In genomic region chr11:79253542-79254390, GRCm38 (mm10) we compare ENCODE assay signal across 8 mouse cellular contexts. TPM values are rescaled to one million over a fixed set of nuclear protein-coding genes. Genes with fewer than 3 reads are reported as not detected.
DNase-seq lines count a peak whose midpoint lies in the region; ATAC-seq and TF ChIP-seq lines count a peak whose summit lies in the region.

No protein-coding gene starts in this region.

- peaks cover 30% of the 10 kb centered on the region for H3K4me1 ChIP-seq in embryonic facial prominence, embryonic 10.5 days
- peaks cover 6% of the 10 kb centered on the region for H3K4me1 ChIP-seq in heart, adult 2 months (ENCODE audit: control insufficient read depth, insufficient read depth, low read length)
- peaks cover 13% of the 10 kb centered on the region; the same call in 1 of the 2 replicates for H3K4me1 ChIP-seq in kidney, adult 2 months (ENCODE audit: control insufficient read depth, insufficient read depth, low read length)
- peaks cover 4% of the 10 kb centered on the region for H3K4me1 ChIP-seq in liver, embryonic 11.5 days (replicated peaks; ENCODE audit: control insufficient read depth, insufficient read depth, low read length)
- peaks cover 11% of the 10 kb centered on the region; the same call in 1 of the 2 replicates for H3K4me1 ChIP-seq in midbrain, postnatal 0 days (ENCODE audit: insufficient read depth, low read length)

- peak overlapping the region; percentile 97 for H3K4me2 ChIP-seq in liver, embryonic 11.5 days
- H3K4me2 ChIP-seq in midbrain, postnatal 0 days (ENCODE audit: low read depth, low read length, poor library complexity, severe bottlenecking), result peak overlapping the region; percentile 78

- H3K36me3 ChIP-seq in embryonic facial prominence, embryonic 10.5 days (replicated peaks), result peaks cover 36% of the 10 kb centered on the region
- peaks cover 25% of the 10 kb centered on the region for H3K36me3 ChIP-seq in heart, adult 2 months (ENCODE audit: control insufficient read depth, insufficient read depth, low read length)
- peaks cover 9% of the 10 kb centered on the region for H3K36me3 ChIP-seq in kidney, adult 2 months (ENCODE audit: control insufficient read depth, insufficient read depth, low read length)
- peaks cover 7% of the 10 kb centered on the region; the same call in 1 of the 2 replicates for H3K36me3 ChIP-seq in liver, embryonic 11.5 days (ENCODE audit: control insufficient read depth, insufficient read depth, low read length)
- peaks cover 6% of the 10 kb centered on the region; the same call in 1 of the 2 replicates for H3K36me3 ChIP-seq in midbrain, postnatal 0 days (ENCODE audit: insufficient read depth, low read length)

- TF ChIP-seq EP300 in heart, adult 2 months (IDR thresholded peaks at IDR 0.05; ENCODE audit: insufficient read depth, low read depth, low read length), result no peak

- peaks cover 3% of the 10 kb centered on the region; the same call in 1 of the 2 replicates for H3K79me2 ChIP-seq in heart, adult 2 months (replicated peaks; ENCODE audit: control insufficient read depth, insufficient read depth, low read length)

- 3% methylated on average over 49 of the region's 49 CpGs for WGBS in embryonic facial prominence, embryonic 10.5 days
- WGBS in heart, adult 2 months, result 1% methylated on average over 49 of the region's 49 CpGs
- under 1% methylated on average over 49 of the region's 49 CpGs for WGBS in kidney, adult 2 months
- WGBS in liver, embryonic 11.5 days, result 2% methylated on average over 49 of the region's 49 CpGs
- WGBS in midbrain, postnatal 0 days, result under 1% methylated on average over 49 of the region's 49 CpGs

- H3K9me3 ChIP-seq in embryonic facial prominence, embryonic 10.5 days, result no peaks in the 10 kb centered on the region
- H3K9me3 ChIP-seq in liver, embryonic 11.5 days (ENCODE audit: control insufficient read depth, low read length), result no peaks in the 10 kb centered on the region
- H3K9me3 ChIP-seq in midbrain, postnatal 0 days (ENCODE audit: low read length), result no peaks in the 10 kb centered on the region

- intact Hi-C loops in heart, adult 2 months (cut with DNase I), result loop anchor here (2.0 kb wide), 3 partner anchors 23 to 35 kb away; no protein-coding TSS in a partner anchor

- peak; percentile 68 for ATAC-seq in liver, embryonic 11.5 days (replicated peaks; ENCODE audit: low FRiP score)
- peak; percentile 67 for ATAC-seq in midbrain, postnatal 0 days (ENCODE audit: low FRiP score)

- no peak for TF ChIP-seq POLR2A in heart, adult 2 months (IDR thresholded peaks at IDR 0.05; ENCODE audit: insufficient read depth, low read depth, low read length)
- no peak for TF ChIP-seq POLR2A in kidney, adult 2 months (IDR thresholded peaks at IDR 0.05; ENCODE audit: low read depth, low read length)

- peak overlapping the region; percentile 98 for H3K4me3 ChIP-seq in embryonic facial prominence, embryonic 10.5 days
- peak overlapping the region; percentile 79 for H3K4me3 ChIP-seq in heart, adult 2 months
- peak overlapping the region; percentile 79 for H3K4me3 ChIP-seq in kidney, adult 2 months (ENCODE audit: insufficient read depth, low read depth, low read length)
- H3K4me3 ChIP-seq in liver, embryonic 11.5 days (ENCODE audit: low read depth, low read length), result peak overlapping the region; percentile 93
- H3K4me3 ChIP-seq in midbrain, postnatal 0 days (ENCODE audit: low read depth, low read length), result peak overlapping the region; percentile 93

- H3K27ac ChIP-seq in embryonic facial prominence, embryonic 10.5 days (replicated peaks), result peak overlapping the region; percentile 99
- H3K27ac ChIP-seq in heart, adult 2 months, result peak overlapping the region; percentile 95
- H3K27ac ChIP-seq in kidney, adult 2 months (ENCODE audit: insufficient read depth, low read depth, low read length), result peak overlapping the region; percentile 73
- H3K27ac ChIP-seq in liver, embryonic 11.5 days (ENCODE audit: low read depth, low read length), result peak overlapping the region; percentile 81
- peak overlapping the region; percentile 97 for H3K27ac ChIP-seq in midbrain, postnatal 0 days (ENCODE audit: low read depth, low read length)

- H3K9ac ChIP-seq in heart, adult 2 months (ENCODE audit: low read depth, low read length), result peak overlapping the region; percentile 83
- H3K9ac ChIP-seq in liver, embryonic 11.5 days (ENCODE audit: low read depth, low read length), result peak overlapping the region; percentile 95
- peak overlapping the region; percentile 96 for H3K9ac ChIP-seq in midbrain, postnatal 0 days (replicated peaks; ENCODE audit: low read length, poor library complexity, severe bottlenecking)

- peak; percentile 52 for DNase-seq in 3T3-L1 (ENCODE audit: low read depth, low spot score)
- peak; percentile 56 to 60 for DNase-seq in adrenal gland, adult 18-20 months (ENCODE audit: low spot score in 2 of 2)
- peak; percentile 73 for DNase-seq in embryonic facial prominence, embryonic 10.5 days (ENCODE audit: low spot score)
- DNase-seq in heart, adult 2 months, result peak; percentile 76
- peak; percentile 49 for DNase-seq in kidney, adult 2 months
- peak; percentile 73 for DNase-seq in liver, embryonic 11.5 days (ENCODE audit: low spot score)
- no peak for DNase-seq in midbrain, postnatal 0 days (ENCODE audit: low spot score)
- DNase-seq in testis, postnatal 10 days (ENCODE audit: low spot score), result peak; percentile 71

- H3K27me3 ChIP-seq in embryonic facial prominence, embryonic 10.5 days (replicated peaks; ENCODE audit: low read depth, poor library complexity, severe bottlenecking), result peaks cover 9% of the 10 kb centered on the region
- no peaks in the 10 kb centered on the region for H3K27me3 ChIP-seq in heart, adult 2 months (ENCODE audit: control insufficient read depth, insufficient read depth, low read length)
- no peaks in the 10 kb centered on the region for H3K27me3 ChIP-seq in kidney, adult 2 months (replicated peaks; ENCODE audit: control insufficient read depth, insufficient read depth, low read length)
- no peaks in the 10 kb centered on the region for H3K27me3 ChIP-seq in liver, embryonic 11.5 days (replicated peaks; ENCODE audit: control insufficient read depth, insufficient read depth, low read length)
- H3K27me3 ChIP-seq in midbrain, postnatal 0 days (ENCODE audit: insufficient read depth, low read length), result no peaks in the 10 kb centered on the region

- no peak for TF ChIP-seq CTCF in heart, adult 2 months (IDR thresholded peaks at IDR 0.05)
- TF ChIP-seq CTCF in kidney, adult 2 months (conservative IDR thresholded peaks at IDR 0.05; ENCODE audit: insufficient read depth, insufficient read length, low read depth, low read length), result no peak
- no peak for TF ChIP-seq CTCF in midbrain, postnatal 0 days (IDR thresholded peaks at IDR 0.05)

RNA-seq across cellular contexts. Expression of gene Wsb1, which starts 0.7 kb away (rescaled TPM):
- total RNA-seq in adrenal gland, adult 18-20 months (2021), result 10 to 100 TPM; 34.5 to 46.1 TPM
- polyA plus RNA-seq in embryonic facial prominence, embryonic 10.5 days (2016; fragmentation: Nextera tagmentation; extraction: Ambion mirVana), result 270 and 301 TPM in 2 replicates
- 10 to 100 TPM; 11.3 to 16.3 TPM for total RNA-seq in heart, adult 2 months (2021)
- 19.0 and 36.4 TPM in 2 replicates for polyA plus RNA-seq in heart, adult 2 months (2012; rRNA removed)
- 59.3 and 72.3 TPM in 2 replicates for polyA plus RNA-seq in kidney, adult 2 months (2012; rRNA removed)
- polyA plus RNA-seq in liver, embryonic 11.5 days (2014; fragmentation: Nextera tagmentation; extraction: Ambion mirVana), result 114 and 123 TPM in 2 replicates
- total RNA-seq in midbrain, postnatal 0 days (2014; rRNA removed), result 230 and 291 TPM in 2 replicates
- polyA plus RNA-seq in midbrain, postnatal 0 days (2015; fragmentation: Nextera tagmentation; extraction: Ambion mirVana), result 227 and 257 TPM in 2 replicates

RNA-seq across cellular contexts. Expression of gene Gm9964, which starts 42.9 kb away (rescaled TPM):
- not detected for total RNA-seq in adrenal gland, adult 18-20 months (2021)
- not detected in 2 replicates for polyA plus RNA-seq in embryonic facial prominence, embryonic 10.5 days (2016; fragmentation: Nextera tagmentation; extraction: Ambion mirVana)
- under 1 TPM in 1 of 2 experiments, not detected in 1; 0.43 TPM for total RNA-seq in heart, adult 2 months (2021)
- not detected in 2 replicates for polyA plus RNA-seq in heart, adult 2 months (2012; rRNA removed)
- not detected in 2 replicates for polyA plus RNA-seq in kidney, adult 2 months (2012; rRNA removed)
- polyA plus RNA-seq in liver, embryonic 11.5 days (2014; fragmentation: Nextera tagmentation; extraction: Ambion mirVana), result not detected in 2 replicates
- not detected in 2 replicates for total RNA-seq in midbrain, postnatal 0 days (2014; rRNA removed)
- polyA plus RNA-seq in midbrain, postnatal 0 days (2015; fragmentation: Nextera tagmentation; extraction: Ambion mirVana), result 0.22 TPM in 1 of 2 replicates, not detected in the other
